Mouse (Mus musculus): ENCODE measurements around the gene Bcat2.

DNA sequence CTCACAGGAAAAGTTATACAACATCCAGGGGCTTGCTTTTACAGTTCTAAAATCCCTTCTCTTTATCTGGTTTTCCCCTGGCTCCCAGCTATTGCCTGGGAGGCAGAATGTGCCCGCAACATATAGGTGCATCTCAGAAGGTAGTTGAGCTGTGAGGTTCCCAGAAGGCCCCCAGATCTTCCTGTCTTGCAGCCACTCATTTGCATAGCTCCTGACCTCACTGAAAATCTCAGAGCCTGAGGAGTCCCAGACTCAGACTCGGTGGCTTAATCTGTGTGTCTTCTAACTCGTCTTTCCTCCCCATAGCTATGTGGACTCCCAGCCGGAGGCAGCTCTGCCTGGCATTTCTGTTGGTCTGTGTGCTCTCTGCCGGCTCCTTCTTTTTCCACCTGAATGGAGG is 48.4 kb downstream of the Bcat2 start:
- no peak for TF ChIP-seq POLR2A (IDR thresholded peaks at IDR 0.05; ENCODE audit: borderline replicate concordance, insufficient read depth, low read length)
- TF ChIP-seq CTCF (IDR thresholded peaks at IDR 0.05; ENCODE audit: borderline replicate concordance, insufficient read depth, low read depth, low read length), result no peak

Data from cerebellum, adult 2 months (tissue).